Mouse (Mus musculus) liver, adult 2 months (tissue): ENCODE results near the gene Ubl7.

ENCODE experiments used
- CTCF ChIP-seq: fragments of 200-500 bp; IDR thresholded peaks from 2 replicates; pipeline ENCODE4 v1.5.1; 2011; ENCODE audit warnings: low read depth, low read length, control low read depth
- POLR2A ChIP-seq: fragments of 200-500 bp; IDR thresholded peaks from 2 replicates; pipeline ENCODE4 v1.6.1; 2011; ENCODE audit warnings: low read length, control low read depth; ENCODE audit not compliant: insufficient read depth; ENCODE audit errors: extremely low read depth

- no peak for TF ChIP-seq CTCF
- no peak for TF ChIP-seq POLR2A
Observed at GRCm38 (mm10) chr9:57868767-57869166, 42.0 kb upstream of the Ubl7 start.
